Mouse (Mus musculus) cerebellum, adult 2 months (tissue): Measurements from ENCODE around the gene Olfml3. TPM values are rescaled to one million over a fixed set of nuclear protein-coding genes. Genes with fewer than 3 reads are reported as not detected.

Experiments
- DNase-seq, 2 experiments: peaks; one replicate each; pipeline ENCODE4 v3.0.0; 2021
- H3K27ac ChIP-seq: fragments of 200-500 bp; 2 replicates; pipeline ENCODE4 v1.5.1; 2012; ENCODE audit warnings: low read length, control low read depth, inconsistent platforms; ENCODE audit not compliant: insufficient read depth
- H3K27me3 ChIP-seq: fragments of 200-500 bp; 2 replicates; pipeline ENCODE4 v1.6.1; 2012; ENCODE audit warnings: inconsistent platforms, mild to moderate bottlenecking, low read length, moderate library complexity; ENCODE audit not compliant: control insufficient read depth, insufficient read depth
- H3K4me1 ChIP-seq: fragments of 200-500 bp; 2 replicates; pipeline ENCODE4 v1.6.1; 2011; ENCODE audit warnings: low read length; ENCODE audit not compliant: control insufficient read depth, insufficient read depth
- H3K4me3 ChIP-seq: fragments of 200-500 bp; replicated peaks from 2 replicates; pipeline ENCODE3; 2011; ENCODE audit warnings: mild to moderate bottlenecking, low read depth, low read length, control low read depth; ENCODE audit not compliant: insufficient read depth
- CTCF ChIP-seq: fragments of 200-500 bp; IDR thresholded peaks from 2 replicates; pipeline ENCODE4 v1.5.1; 2011; ENCODE audit warnings: low read depth, mild to moderate bottlenecking, control low read depth, low read length, moderate library complexity, borderline replicate concordance; ENCODE audit not compliant: insufficient read depth
- POLR2A ChIP-seq: fragments of 200-500 bp; IDR thresholded peaks from 2 replicates; pipeline ENCODE4 v1.6.1; 2011; ENCODE audit warnings: low read length, control low read depth, borderline replicate concordance; ENCODE audit not compliant: insufficient read depth
- WGBS: fragments of 180-500 bp; shearing (Covaris S2); methylation state at CpG from one replicate; pipeline ENCODE4 v1.1.7; 2018; 5-methylcytosine and 5-hydroxymethylcytosine counted together
- polyA plus RNA-seq: library from polyadenylated mRNA; depleted of rRNA; stranded (reverse); fragments of >200 nt; gene quantifications from 2 replicates; pipeline ENCODE4 v1.2.3, GENCODE M21; 2012; rRNA removed

Olfml3 gene
- polyA plus RNA-seq: 5.0 TPM in 2 replicates

DNA sequence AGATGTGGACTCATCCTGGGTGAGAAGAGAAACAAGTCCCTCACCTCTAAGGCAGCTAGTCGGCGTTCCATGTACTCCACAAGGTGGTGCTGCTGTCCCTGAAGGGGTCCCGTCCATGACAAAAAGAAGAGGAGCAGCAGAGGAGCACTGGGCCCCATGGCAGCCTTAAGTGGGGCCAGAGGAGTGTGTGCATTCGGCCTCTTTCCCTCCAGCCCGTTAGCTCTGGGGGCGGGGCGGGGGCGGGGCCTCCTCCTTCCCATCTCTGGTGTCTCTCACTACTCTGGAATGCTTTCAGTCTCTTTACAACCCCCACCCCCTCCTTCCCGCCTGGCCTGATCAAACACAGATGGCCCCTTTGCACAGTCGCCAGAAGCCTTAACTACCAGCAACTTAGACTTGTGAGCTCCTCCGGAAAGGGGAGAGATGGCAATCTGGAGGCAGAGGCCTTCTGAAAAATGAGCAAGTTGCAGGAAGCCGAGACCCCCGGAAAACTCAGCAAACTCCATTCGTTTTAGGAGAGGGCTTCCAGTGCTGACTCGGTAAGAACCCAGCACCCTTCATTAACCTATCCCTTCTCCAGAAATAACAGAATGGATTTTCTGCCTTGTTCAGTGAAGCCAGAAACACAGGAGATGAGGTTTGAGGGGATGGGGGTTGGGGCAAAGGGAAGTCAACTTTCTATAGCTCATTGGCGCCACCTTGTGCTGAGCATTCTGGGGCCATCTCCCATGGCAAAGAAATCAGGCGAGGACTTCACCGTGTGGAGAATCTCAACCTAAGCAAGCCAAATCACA lies at the start of gene Olfml3:
Gene Olfml3 (minus strand): TSS at position 224 of the 794 bp plus-strand sequence.
- WGBS: 3% methylated on average over 18 of the region's 18 CpGs
- Histone ChIP-seq H3K27ac (peak within 1 kb of the TSS; percentile 16; the same call in 1 of the 2 replicates), H3K27me3 (no peaks in the 10 kb centered on the region), H3K4me1 (peaks cover 8% of the 10 kb centered on the region), H3K4me3 (peak within 1 kb of the TSS; percentile 22)
- DNase-seq: peak; percentile 81 to 88
- TF ChIP-seq POLR2A (no peak), CTCF (peak; percentile 96)

DNA sequence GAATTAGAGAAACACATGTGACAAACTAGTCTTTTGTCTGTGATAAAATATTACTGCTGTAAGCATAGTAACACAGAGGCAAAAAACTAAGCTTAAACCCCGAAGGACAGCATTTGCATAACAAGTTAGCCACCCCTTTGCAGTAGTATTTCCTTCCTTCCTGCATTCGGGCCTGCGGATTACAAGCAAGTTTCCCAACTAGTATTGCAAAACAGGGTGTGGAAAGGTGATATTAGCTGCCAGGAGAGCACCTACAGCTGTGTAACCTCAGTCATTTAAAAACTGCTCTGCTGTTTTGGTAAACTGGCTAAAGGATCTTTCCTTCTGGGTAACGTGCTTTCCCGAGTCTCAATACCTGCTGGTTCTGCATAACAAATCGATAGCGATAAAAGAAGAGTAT lies 49.4 kb upstream of the Olfml3 start:
- TF ChIP-seq CTCF (no peak), POLR2A (no peak)
- Histone ChIP-seq H3K27ac (no peak overlapping the region), H3K4me1 (peaks cover 8% of the 10 kb centered on the region; the same call in 1 of the 2 replicates), H3K4me3 (no peak overlapping the region), H3K27me3 (no peaks in the 10 kb centered on the region)
- WGBS: 68% methylated on average over 7 of the region's 7 CpGs
- DNase-seq: no peak

DNA sequence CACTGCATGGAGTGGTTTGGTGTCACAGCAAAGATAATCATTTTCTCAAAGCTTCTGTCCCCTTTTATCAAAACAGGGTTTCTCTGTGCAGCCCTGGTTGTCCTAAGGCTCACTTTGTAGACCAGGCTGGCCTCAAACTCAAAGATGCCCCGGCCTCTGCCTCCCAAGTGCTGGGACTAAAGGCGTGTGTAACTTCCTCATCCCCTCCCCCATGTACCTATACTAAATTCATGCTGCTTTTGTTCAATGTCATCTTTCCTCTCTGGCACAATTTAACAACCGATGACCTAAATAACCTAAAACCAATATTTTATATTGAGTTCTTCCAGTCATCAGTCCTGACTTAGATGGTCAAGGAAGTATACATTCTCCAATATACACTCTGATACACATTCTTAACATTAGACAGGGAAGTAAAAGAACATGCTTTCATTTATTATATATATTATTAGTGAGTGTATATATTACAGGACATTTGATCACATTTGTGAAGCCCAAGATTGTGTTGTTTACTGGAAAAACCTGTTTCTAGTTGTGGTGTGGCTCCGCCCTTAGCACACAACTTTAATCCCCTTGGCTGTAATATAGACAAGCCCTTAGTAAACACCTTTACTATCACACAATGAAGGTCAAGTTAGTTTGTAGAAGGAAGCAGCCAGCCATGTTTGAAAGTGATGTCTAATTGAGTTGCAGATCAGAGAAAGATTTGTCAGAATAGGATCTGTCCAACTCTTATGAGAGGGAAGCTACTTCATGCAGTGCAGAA lies 45.2 kb upstream of the Olfml3 start:
- Histone ChIP-seq H3K27me3 (no peaks in the 10 kb centered on the region), H3K27ac (no peak overlapping the region), H3K4me1 (peaks cover 19% of the 10 kb centered on the region), H3K4me3 (no peak overlapping the region)
- 81% methylated on average over 4 of the region's 4 CpGs for WGBS
- TF ChIP-seq CTCF: no peak
- no peak for TF ChIP-seq POLR2A
- no peak for DNase-seq

DNA sequence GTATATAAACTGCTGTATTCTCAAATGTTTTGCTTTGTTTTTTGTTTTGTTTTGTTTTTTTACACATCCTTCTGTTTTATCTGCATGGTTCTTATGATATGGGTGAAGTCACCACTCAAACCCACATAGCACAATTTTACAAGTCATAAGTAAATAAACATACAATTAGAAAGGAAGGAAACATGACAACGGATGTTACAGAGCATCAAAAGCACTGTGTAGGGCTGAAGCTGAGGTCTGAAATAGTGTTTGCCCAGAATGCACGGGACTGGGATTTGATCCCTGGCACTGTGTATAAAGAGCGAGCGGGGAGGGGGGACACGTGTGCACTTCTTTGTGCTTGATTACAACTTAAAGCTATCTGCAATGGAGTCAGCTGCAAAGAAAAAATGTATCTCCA lies 43.0 kb upstream of the Olfml3 start:
- WGBS: 64% methylated on average over 5 of the region's 5 CpGs
- Histone ChIP-seq H3K4me1 (peaks cover 31% of the 10 kb centered on the region), H3K4me3 (no peak overlapping the region), H3K27ac (no peak overlapping the region), H3K27me3 (no peaks in the 10 kb centered on the region)
- no peak for TF ChIP-seq POLR2A
- no peak for TF ChIP-seq CTCF
- DNase-seq: no peak

DNA sequence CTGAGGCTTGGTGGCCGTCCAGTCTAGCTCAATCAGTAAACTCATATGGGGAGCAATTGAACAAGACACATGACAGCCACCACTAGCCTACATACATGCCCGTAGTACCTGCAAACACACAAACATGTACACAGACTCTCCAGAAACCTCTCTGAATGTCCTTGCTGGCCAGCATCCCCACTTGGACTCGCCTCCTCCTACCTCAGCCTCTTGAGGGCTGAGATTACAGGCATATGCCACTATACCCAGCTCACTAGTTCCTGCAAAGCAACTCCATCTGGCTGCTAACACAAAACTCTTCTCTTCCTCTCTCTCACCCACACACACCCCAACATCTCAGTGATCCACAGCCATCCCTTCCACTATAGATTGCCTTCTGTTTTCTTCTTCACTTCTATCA lies 42.5 kb upstream of the Olfml3 start:
- H3K27ac ChIP-seq: peak overlapping the region; percentile 76
- peaks cover 31% of the 10 kb centered on the region for H3K4me1 ChIP-seq
- no peak overlapping the region for H3K4me3 ChIP-seq
- no peak for TF ChIP-seq CTCF
- no peak for TF ChIP-seq POLR2A
- WGBS: 37% methylated on average over 3 of the region's 3 CpGs
- H3K27me3 ChIP-seq: no peaks in the 10 kb centered on the region
- peak; percentile 48 to 55 for DNase-seq

DNA sequence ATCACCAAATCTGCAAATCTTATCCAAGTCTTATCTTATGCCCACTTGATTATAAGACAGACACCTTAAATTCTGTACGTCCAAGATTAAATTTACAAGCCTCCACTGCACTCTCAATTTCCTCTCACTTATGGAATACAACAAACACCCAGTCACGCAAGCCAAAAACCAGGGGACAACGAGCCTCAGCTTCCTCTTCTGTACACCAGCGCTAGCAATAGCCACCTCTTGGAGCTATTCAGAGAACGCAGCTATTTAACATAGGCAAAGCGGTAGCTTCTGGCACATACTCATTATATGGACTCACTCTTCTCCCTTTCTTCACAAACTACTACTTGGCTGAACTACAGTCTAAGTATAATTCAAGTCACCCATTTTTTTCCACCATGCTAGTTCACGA lies 41.4 kb upstream of the Olfml3 start:
- WGBS: 79% methylated on average over 7 of the region's 7 CpGs
- no peak for DNase-seq
- H3K4me1 ChIP-seq: peaks cover 27% of the 10 kb centered on the region
- H3K27ac ChIP-seq: no peak overlapping the region
- no peak for TF ChIP-seq POLR2A
- H3K27me3 ChIP-seq: no peaks in the 10 kb centered on the region
- H3K4me3 ChIP-seq: no peak overlapping the region

DNA sequence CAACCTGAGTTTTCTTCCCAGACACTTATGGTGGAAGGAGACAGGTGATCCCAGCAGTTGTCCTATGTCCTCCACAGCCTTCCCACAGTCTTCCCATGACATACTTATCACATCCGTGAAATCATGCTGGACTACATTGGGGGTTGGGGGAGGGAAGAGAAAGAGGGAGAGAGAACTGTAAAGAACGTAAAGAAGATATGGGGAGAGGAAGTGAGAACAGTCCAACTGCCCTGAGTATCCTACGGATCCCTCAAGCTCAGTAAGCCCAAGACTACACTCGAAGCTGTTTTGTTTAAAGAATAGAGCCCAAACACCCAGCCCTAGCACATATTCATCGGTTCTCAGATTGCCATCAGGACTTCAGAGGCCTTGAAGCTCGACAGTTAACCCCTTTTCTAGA lies 40.9 kb upstream of the Olfml3 start:
- Histone ChIP-seq H3K27ac (0 out of 2 replicates have a peak overlapping the region, but pooled peaks have one; percentile 6), H3K4me1 (peaks cover 28% of the 10 kb centered on the region), H3K27me3 (no peaks in the 10 kb centered on the region), H3K4me3 (no peak overlapping the region)
- WGBS: 58% methylated on average over 6 of the region's 6 CpGs
- TF ChIP-seq CTCF (no peak), POLR2A (no peak)
- DNase-seq: no peak

DNA sequence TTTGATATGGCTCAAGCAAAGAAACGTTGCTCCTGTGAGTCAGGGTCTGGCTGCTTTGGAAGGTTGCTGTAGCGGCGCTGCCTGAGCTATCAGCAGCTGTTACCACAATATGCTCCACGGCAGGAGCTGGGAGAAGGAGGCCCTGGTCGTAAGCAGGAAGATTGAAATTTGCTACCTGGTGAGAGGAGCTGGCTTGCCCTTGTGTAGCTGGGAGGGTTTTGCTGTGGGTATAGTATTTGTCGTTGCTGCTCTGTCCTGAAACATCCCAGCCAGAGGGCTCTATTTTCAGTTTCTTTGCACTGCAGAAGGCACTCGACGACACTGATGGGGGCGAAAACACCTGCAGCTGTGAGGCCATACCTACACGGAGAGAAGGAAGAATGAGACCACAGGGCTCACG lies 40.1 kb upstream of the Olfml3 start:
- TF ChIP-seq POLR2A (peak; percentile 22; the same call in 1 of the 2 replicates), CTCF (no peak)
- Histone ChIP-seq H3K27ac (peak overlapping the region; percentile 98), H3K4me1 (peaks cover 35% of the 10 kb centered on the region), H3K27me3 (no peaks in the 10 kb centered on the region), H3K4me3 (peak overlapping the region; percentile 23)
- 16% methylated on average over 11 of the region's 11 CpGs for WGBS
- peak; percentile 74 to 86 for DNase-seq
